Mouse (Mus musculus): ENCODE results near the gene Prm1. TPM values are rescaled to one million over a fixed set of nuclear protein-coding genes. Genes with fewer than 3 reads are reported as not detected.
"Not testable (repeated sequence)": the region's sequence is repeated elsewhere in the genome, so short reads cannot be mapped to it uniquely, and the experiment has no call there.

Prm1 gene
- total RNA-seq, 1 experiment, result not detected

DNA sequence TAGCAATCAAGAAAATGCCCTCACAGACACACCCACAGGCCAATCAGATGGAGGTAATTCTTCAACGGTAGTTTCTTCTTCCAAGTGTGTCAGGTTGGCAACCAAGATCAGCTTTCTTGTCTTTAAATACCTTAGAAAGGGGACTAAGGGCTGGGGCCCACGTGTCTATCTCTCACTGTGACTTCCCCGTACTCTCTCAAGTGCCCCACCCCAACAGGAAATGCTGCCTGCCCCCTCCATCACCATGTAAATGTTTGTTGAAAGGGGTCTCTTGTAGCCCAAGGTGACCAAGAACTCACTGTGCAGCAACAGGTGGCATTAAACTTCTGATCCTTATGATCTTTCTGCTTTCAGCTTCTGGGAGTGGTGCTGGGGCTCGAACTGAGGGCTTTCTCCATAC is 8.1 kb upstream of the Prm1 start:
- H3K4me1 ChIP-seq (ENCODE audit: control insufficient read depth in 2 of 2, insufficient read depth in 2 of 2, low read length in 2 of 2, poor library complexity in 1 of 2), result peaks cover 0 to 2% of the 10 kb centered on the region in 2 experiments; a peak in 1 of 4 replicates
- in situ Hi-C loops (cut with MboI; ENCODE audit: low sequenced_read_pairs in 2 of 2, unreplicated experiment in 2 of 2), result no loop called here
- H3K27ac ChIP-seq (ENCODE audit: insufficient read depth, low read depth, low read length, poor library complexity, severe bottlenecking), result no peak overlapping the region
- no peaks in the 10 kb centered on the region for H3K9me3 ChIP-seq (ENCODE audit: control insufficient read depth, insufficient read depth, low read depth, low read length)
- H3K36me3 ChIP-seq (ENCODE audit: control insufficient read depth, insufficient read depth, low read length, poor library complexity, severe bottlenecking), result no peaks in the 10 kb centered on the region
- DNase-seq (ENCODE audit: low read depth, low spot score), result no peak
- no peak overlapping the region for H3K9ac ChIP-seq (ENCODE audit: insufficient read depth, low read depth, low read length, poor library complexity, severe bottlenecking)
- TF ChIP-seq ZNF384 (IDR thresholded peaks at IDR 0.05; ENCODE audit: low read depth, low read length) (no peak), HCFC1 (IDR thresholded peaks at IDR 0.05; ENCODE audit: borderline replicate concordance, insufficient read depth, low read length) (no peak), MAFK (IDR thresholded peaks at IDR 0.05; ENCODE audit: insufficient read depth, low read depth, low read length) (no peak), ZC3H11A (IDR thresholded peaks at IDR 0.05; ENCODE audit: borderline replicate concordance, low read depth, low read length) (no peak), CHD2 (IDR thresholded peaks at IDR 0.05; ENCODE audit: low read depth, low read length) (no peak)
- no peak overlapping the region for H3K4me3 ChIP-seq (ENCODE audit: insufficient read depth in 1 of 2, low read depth in 1 of 2, low read length in 2 of 2, poor library complexity in 1 of 2, severe bottlenecking in 1 of 2)

DNA sequence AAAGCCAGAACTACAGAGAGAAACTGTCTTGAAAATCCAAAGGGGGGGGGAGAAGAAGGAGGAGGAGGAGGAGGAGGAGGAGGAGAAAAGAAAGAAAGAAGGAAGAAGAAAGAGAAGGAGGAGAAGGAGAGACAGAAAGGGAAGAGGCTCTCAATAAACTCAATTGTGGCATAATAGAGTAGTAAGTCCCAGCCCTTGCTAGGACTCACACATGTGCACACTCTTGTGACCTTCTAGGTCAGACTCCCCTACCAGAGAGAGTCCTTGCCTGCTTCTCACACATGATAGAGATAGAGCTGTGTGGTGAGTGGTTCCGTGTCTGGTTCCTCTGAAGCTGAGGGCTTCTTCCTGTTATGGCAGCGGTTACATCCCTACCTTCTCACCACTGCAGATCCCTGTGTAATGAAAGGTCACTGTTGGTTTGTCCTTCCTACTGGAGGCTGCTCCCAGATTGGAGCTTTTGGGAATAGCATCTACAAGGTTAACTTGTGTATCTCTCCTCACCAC is 7.3 kb upstream of the Prm1 start, which contains the start of gene Gm11172:
Gene Gm11172, plus strand, starts transcription at position 51 of the 507 bp plus-strand sequence.
- no peak within 1 kb of the TSS for H3K27ac ChIP-seq (ENCODE audit: insufficient read depth, low read depth, low read length, poor library complexity, severe bottlenecking)
- DNase-seq (ENCODE audit: low read depth, low spot score), result no peak
- H3K36me3 ChIP-seq (ENCODE audit: control insufficient read depth, insufficient read depth, low read length, poor library complexity, severe bottlenecking), result no peaks in the 10 kb centered on the region
- H3K4me3 ChIP-seq (ENCODE audit: insufficient read depth in 1 of 2, low read depth in 1 of 2, low read length in 2 of 2, poor library complexity in 1 of 2, severe bottlenecking in 1 of 2), result no peak within 1 kb of the TSS
- H3K4me1 ChIP-seq (ENCODE audit: control insufficient read depth in 2 of 2, insufficient read depth in 2 of 2, low read length in 2 of 2, poor library complexity in 1 of 2), result peaks cover 0 to 2% of the 10 kb centered on the region in 2 experiments; a peak in 1 of 4 replicates
- in situ Hi-C loops (cut with MboI; ENCODE audit: low sequenced_read_pairs in 2 of 2, unreplicated experiment in 2 of 2), result no loop called here
- no peak for TF ChIP-seq ZNF384 (IDR thresholded peaks at IDR 0.05; ENCODE audit: low read depth, low read length)
- no peak for TF ChIP-seq ZC3H11A (IDR thresholded peaks at IDR 0.05; ENCODE audit: borderline replicate concordance, low read depth, low read length)
- TF ChIP-seq MAFK (IDR thresholded peaks at IDR 0.05; ENCODE audit: insufficient read depth, low read depth, low read length), result no peak
- no peak for TF ChIP-seq CHD2 (IDR thresholded peaks at IDR 0.05; ENCODE audit: low read depth, low read length)
- no peak for TF ChIP-seq HCFC1 (IDR thresholded peaks at IDR 0.05; ENCODE audit: borderline replicate concordance, insufficient read depth, low read length)
- no peaks in the 10 kb centered on the region for H3K9me3 ChIP-seq (ENCODE audit: control insufficient read depth, insufficient read depth, low read depth, low read length)
- no peak within 1 kb of the TSS for H3K9ac ChIP-seq (ENCODE audit: insufficient read depth, low read depth, low read length, poor library complexity, severe bottlenecking)

DNA sequence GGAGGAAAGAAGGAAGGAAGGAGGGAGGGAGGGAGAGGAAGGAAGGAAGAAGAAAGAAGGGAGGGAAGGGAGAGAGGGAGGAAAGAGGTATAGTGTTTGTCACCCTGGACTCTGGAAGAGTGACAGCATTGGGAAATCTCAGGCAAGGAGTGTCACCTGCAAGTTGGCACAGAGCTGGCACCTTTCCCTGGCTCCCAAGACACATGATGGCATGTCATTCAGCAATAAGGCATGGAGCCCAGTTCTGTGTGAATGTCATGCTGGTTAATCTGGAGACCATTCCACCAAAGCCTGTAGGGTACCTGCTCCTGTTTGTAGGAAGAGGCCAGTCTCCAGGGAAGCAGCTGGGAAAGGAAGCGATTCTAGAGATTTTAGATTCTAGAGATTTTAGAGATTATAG is 4.7 kb upstream of the Prm1 start:
- DNase-seq (ENCODE audit: low read depth, low spot score), result no peak
- Histone ChIP-seq H3K9me3 (ENCODE audit: control insufficient read depth, insufficient read depth, low read depth, low read length) (no peaks in the 10 kb centered on the region), H3K27ac (ENCODE audit: insufficient read depth, low read depth, low read length, poor library complexity, severe bottlenecking) (no peak overlapping the region), H3K4me1 (ENCODE audit: control insufficient read depth in 2 of 2, insufficient read depth in 2 of 2, low read length in 2 of 2, poor library complexity in 1 of 2) (peaks cover 0 to 2% of the 10 kb centered on the region in 2 experiments; a peak in 1 of 4 replicates), H3K36me3 (ENCODE audit: control insufficient read depth, insufficient read depth, low read length, poor library complexity, severe bottlenecking) (no peaks in the 10 kb centered on the region), H3K4me3 (ENCODE audit: insufficient read depth in 1 of 2, low read depth in 1 of 2, low read length in 2 of 2, poor library complexity in 1 of 2, severe bottlenecking in 1 of 2) (no peak overlapping the region), H3K9ac (ENCODE audit: insufficient read depth, low read depth, low read length, poor library complexity, severe bottlenecking) (no peak overlapping the region)
- in situ Hi-C loops (cut with MboI; ENCODE audit: low sequenced_read_pairs in 2 of 2, unreplicated experiment in 2 of 2), result no loop called here
- no peak for TF ChIP-seq ZNF384 (IDR thresholded peaks at IDR 0.05; ENCODE audit: low read depth, low read length)
- TF ChIP-seq HCFC1 (IDR thresholded peaks at IDR 0.05; ENCODE audit: borderline replicate concordance, insufficient read depth, low read length), result no peak
- no peak for TF ChIP-seq ZC3H11A (IDR thresholded peaks at IDR 0.05; ENCODE audit: borderline replicate concordance, low read depth, low read length)
- no peak for TF ChIP-seq CHD2 (IDR thresholded peaks at IDR 0.05; ENCODE audit: low read depth, low read length)
- no peak for TF ChIP-seq MAFK (IDR thresholded peaks at IDR 0.05; ENCODE audit: insufficient read depth, low read depth, low read length)

DNA sequence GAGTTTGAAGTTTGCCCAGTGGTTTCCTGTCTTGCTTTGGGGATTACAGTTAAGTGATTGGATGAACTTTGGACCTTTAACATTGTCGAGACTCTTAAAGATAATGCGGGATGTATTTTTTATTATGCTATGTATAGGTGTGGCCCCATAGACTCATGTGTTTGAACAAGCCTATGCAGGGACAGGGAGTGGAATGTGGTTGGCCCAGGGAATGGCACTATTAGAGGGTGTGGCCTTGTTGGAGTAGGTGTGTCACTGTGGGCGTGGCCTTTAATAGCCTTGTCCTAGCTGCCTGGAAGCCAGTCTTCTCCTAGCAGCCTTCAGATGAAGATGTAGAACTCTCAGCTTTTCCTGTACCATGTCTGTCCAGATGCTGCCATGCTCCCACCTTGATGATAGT is 3.2 kb downstream of the Prm1 start:
- in situ Hi-C loops (cut with MboI; ENCODE audit: low sequenced_read_pairs in 2 of 2, unreplicated experiment in 2 of 2), result not testable (repeated sequence)

DNA sequence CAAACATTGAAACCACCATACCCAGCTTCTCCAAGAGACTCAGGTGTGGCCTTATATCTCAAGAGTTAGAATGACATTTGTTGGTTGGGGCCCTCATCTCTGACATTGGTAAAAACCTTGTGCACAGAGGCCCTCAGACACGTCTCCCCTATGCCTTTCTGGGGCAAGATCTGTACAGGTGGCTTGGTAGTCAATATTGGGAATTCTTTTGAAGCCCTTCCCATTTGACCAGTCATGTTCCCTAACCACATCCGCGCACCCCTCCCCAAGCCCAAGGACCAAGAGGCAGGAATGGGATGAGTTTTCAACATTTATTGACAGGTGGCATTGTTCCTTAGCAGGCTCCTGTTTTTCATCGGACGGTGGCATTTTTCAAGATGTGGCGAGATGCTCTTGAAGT is 9.6 kb downstream of the Prm1 start, which contains the start of gene Prm2:
Gene Prm2, minus strand, starts transcription at position 101 of the 400 bp plus-strand sequence.
- Histone ChIP-seq H3K36me3 (ENCODE audit: control insufficient read depth, insufficient read depth, low read length, poor library complexity, severe bottlenecking) (no peaks in the 10 kb centered on the region), H3K9me3 (ENCODE audit: control insufficient read depth, insufficient read depth, low read depth, low read length) (no peaks in the 10 kb centered on the region), H3K27ac (ENCODE audit: insufficient read depth, low read depth, low read length, poor library complexity, severe bottlenecking) (no peak within 1 kb of the TSS), H3K9ac (ENCODE audit: insufficient read depth, low read depth, low read length, poor library complexity, severe bottlenecking) (no peak within 1 kb of the TSS), H3K4me3 (ENCODE audit: insufficient read depth in 1 of 2, low read depth in 1 of 2, low read length in 2 of 2, poor library complexity in 1 of 2, severe bottlenecking in 1 of 2) (no peak within 1 kb of the TSS), H3K4me1 (ENCODE audit: control insufficient read depth in 2 of 2, insufficient read depth in 2 of 2, low read length in 2 of 2, poor library complexity in 1 of 2) (no peaks in the 10 kb centered on the region)
- DNase-seq (ENCODE audit: low read depth, low spot score), result no peak
- TF ChIP-seq CHD2 (IDR thresholded peaks at IDR 0.05; ENCODE audit: low read depth, low read length), result no peak
- no peak for TF ChIP-seq MAFK (IDR thresholded peaks at IDR 0.05; ENCODE audit: insufficient read depth, low read depth, low read length)
- no peak for TF ChIP-seq ZC3H11A (IDR thresholded peaks at IDR 0.05; ENCODE audit: borderline replicate concordance, low read depth, low read length)
- TF ChIP-seq ZNF384 (IDR thresholded peaks at IDR 0.05; ENCODE audit: low read depth, low read length), result no peak
- no peak for TF ChIP-seq HCFC1 (IDR thresholded peaks at IDR 0.05; ENCODE audit: borderline replicate concordance, insufficient read depth, low read length)
- in situ Hi-C loops (cut with MboI; ENCODE audit: low sequenced_read_pairs in 2 of 2, unreplicated experiment in 2 of 2), result no loop called here

More for the DNA sequence above, 3.2 kb downstream of the Prm1 start:
- H3K4me3 ChIP-seq (ENCODE audit: insufficient read depth in 1 of 2, low read depth in 1 of 2, low read length in 2 of 2, poor library complexity in 1 of 2, severe bottlenecking in 1 of 2); H3K9me3 ChIP-seq (ENCODE audit: control insufficient read depth, insufficient read depth, low read depth, low read length); H3K36me3 ChIP-seq (ENCODE audit: control insufficient read depth, insufficient read depth, low read length, poor library complexity, severe bottlenecking); H3K9ac ChIP-seq (ENCODE audit: insufficient read depth, low read depth, low read length, poor library complexity, severe bottlenecking); DNase-seq (ENCODE audit: low read depth, low spot score); H3K27ac ChIP-seq (ENCODE audit: insufficient read depth, low read depth, low read length, poor library complexity, severe bottlenecking); H3K4me1 ChIP-seq (ENCODE audit: control insufficient read depth in 2 of 2, insufficient read depth in 2 of 2, low read length in 2 of 2, poor library complexity in 1 of 2): not testable (repeated sequence)

All from ES-E14 (cell line).